Mouse (Mus musculus): ENCODE measurements at regions not wholly inside any gene's neighbourhood (a gene's known extent, or its start where the extent isn't known, plus 50 kb on each side); places are given as distances from the start of the nearest gene placed in this dataset.

GRCm38 (mm10) chr3:54443791-54444190 is 82.9 kb downstream of the Postn start:
- no peak for ATAC-seq (replicated peaks; ENCODE audit: insufficient number of reproducible peaks, low FRiP score, low TSS enrichment, poor library complexity, severe bottlenecking)

- no peak for ATAC-seq (replicated peaks; ENCODE audit: insufficient number of reproducible peaks, low FRiP score, low TSS enrichment, poor library complexity, severe bottlenecking)
Measured at GRCm38 (mm10) chr3:54446889-54447288, 86.0 kb downstream of the Postn start.

GRCm38 (mm10) chr3:54457416-54457815 is 96.5 kb downstream of the Postn start:
- ATAC-seq (replicated peaks; ENCODE audit: insufficient number of reproducible peaks, low FRiP score, low TSS enrichment, poor library complexity, severe bottlenecking), result no peak

GRCm38 (mm10) chr3:54461366-54461765 is 100.5 kb downstream of the Postn start:
- ATAC-seq (replicated peaks; ENCODE audit: insufficient number of reproducible peaks, low FRiP score, low TSS enrichment, poor library complexity, severe bottlenecking), result no peak

DNA sequence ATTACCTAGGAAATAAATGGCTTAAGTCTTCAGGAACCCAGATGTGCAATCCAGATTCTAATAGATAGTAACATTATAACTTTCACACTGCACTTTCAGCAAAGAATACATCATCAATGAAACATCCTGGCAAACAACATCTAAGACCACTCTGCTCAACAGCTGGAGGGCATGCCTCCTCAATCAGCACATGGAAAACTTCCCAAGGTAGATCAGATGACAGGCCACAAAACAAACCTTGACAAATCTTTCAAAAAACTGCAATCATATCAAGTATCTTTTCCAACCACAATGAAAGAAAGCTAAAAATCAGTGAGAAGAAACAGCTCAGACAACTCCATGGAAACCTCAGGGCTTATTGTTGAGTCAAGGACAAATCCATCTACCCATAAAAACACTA is 105.2 kb downstream of the Postn start:
- ATAC-seq (replicated peaks; ENCODE audit: insufficient number of reproducible peaks, low FRiP score, low TSS enrichment, poor library complexity, severe bottlenecking), result no peak

DNA sequence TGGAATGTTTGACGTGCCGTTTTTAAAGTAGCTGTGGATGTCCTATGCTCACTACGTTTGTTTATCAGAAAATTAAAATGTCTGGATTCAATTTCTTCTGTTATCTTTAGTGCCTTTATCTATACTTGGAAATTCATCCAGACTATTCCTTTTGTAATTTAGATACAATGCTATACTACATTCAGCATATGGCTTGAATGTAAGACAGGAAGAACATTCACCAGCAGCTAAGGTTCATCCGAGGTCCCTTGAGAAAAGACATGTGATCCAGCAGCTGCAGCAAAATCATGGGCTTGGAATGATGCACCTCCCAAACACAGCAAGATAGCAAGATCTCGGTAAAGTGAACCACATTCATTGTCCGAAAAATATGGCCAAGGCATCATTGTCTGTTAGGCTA is 113.3 kb downstream of the Postn start:
- no peak for ATAC-seq (replicated peaks; ENCODE audit: insufficient number of reproducible peaks, low FRiP score, low TSS enrichment, poor library complexity, severe bottlenecking)

- no peak for ATAC-seq (replicated peaks; ENCODE audit: insufficient number of reproducible peaks, low FRiP score, low TSS enrichment, poor library complexity, severe bottlenecking)
Measured at GRCm38 (mm10) chr3:54475879-54476278, 115.0 kb downstream of the Postn start.

DNA sequence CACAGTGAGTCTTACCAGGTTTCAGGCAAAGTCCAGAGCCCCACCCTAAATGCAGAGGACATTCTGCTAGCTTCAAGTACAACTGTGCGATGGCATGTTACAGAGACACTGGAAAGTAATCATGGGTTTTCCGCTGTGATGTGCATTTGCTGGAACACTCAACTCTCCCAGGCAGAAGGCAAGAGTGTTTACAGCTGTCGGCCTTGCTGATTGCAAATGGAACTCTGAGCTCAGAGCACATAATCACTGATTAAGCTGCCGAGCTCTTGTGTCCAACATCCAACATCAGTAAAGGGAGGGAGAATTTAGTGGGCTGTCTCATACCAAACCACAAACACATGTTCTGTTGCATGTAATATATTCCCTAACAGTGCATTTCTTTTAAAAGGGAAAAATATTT is 117.1 kb downstream of the Postn start:
- ATAC-seq (replicated peaks; ENCODE audit: insufficient number of reproducible peaks, low FRiP score, low TSS enrichment, poor library complexity, severe bottlenecking), result no peak

DNA sequence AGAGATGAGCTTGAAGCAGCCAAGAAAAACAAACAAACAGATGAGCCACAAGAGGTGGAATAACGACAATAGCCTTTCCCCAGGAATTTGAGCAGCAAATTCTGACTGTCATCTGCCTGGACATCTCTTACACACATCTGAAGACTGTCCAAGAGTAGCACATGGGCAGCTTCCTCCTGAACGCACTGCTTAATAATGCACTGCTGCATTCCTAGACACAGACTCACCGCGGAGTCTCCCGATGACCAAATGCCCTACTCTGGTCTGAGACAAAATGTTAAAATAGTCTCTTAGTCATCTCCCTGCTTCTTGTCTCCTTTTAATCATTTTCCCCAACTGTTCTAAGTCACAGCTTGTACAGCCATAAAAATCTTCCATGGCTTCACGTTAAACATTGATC is 119.3 kb downstream of the Postn start:
- no peak for ATAC-seq (replicated peaks; ENCODE audit: insufficient number of reproducible peaks, low FRiP score, low TSS enrichment, poor library complexity, severe bottlenecking)

GRCm38 (mm10) chr3:54487346-54487745 is 126.4 kb downstream of the Postn start:
- no peak for ATAC-seq (replicated peaks; ENCODE audit: insufficient number of reproducible peaks, low FRiP score, low TSS enrichment, poor library complexity, severe bottlenecking)

GRCm38 (mm10) chr3:54487844-54488243 is 126.9 kb downstream of the Postn start:
- ATAC-seq (replicated peaks; ENCODE audit: insufficient number of reproducible peaks, low FRiP score, low TSS enrichment, poor library complexity, severe bottlenecking), result no peak

DNA sequence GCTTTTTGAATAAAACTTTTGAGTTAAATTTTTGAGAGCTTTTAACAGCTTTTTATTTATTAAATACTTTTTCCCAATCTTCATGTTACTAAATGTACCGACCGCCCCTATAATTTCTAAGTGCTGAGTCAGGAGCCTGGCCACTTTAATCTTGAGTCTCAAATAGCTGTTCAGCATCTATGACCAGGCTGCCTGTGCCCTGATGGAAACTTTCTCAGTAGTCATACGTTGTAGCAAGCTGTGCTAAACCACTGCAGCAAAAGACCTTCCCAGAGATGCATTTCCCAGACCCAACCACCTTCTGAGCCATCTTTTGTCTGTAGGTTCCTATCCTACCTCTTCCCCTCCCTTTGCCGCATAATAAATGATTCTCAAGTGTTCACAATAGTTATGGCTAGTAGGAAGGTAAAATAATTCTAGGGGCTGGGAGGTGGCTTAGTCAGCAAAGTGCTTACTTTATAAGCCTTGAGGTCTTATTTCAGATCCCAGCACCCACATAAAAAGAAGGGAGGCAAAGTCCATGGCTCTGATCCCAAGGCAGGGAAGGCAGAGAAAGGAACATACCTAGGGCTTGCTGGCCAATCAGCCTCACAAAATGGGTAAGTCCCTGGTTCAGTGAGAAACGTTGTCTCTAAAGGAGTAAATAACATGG is 129.5 kb downstream of the Postn start:
- ATAC-seq (replicated peaks; ENCODE audit: insufficient number of reproducible peaks, low FRiP score, low TSS enrichment, poor library complexity, severe bottlenecking), result no peak

DNA sequence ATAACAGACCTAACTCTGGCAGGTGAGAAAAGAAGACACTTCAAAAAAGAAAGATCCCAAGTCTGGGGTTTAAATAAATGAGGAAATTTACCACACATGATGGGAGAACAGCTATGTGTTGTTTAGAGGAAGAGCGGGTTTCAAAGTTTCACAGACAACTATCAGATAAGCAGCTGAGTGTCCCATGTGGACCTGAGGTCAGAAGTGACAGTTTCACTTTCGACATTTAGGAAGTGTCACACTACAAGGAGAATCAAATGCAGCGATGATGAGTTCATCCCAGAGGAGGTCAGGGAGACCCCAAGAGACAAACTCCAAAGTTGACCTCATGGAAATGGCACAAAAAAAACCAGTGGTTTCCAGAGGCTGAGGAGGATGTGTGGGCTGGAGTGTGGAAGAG is 132.7 kb downstream of the Postn start:
- no peak for ATAC-seq (replicated peaks; ENCODE audit: insufficient number of reproducible peaks, low FRiP score, low TSS enrichment, poor library complexity, severe bottlenecking)

- ATAC-seq (replicated peaks; ENCODE audit: insufficient number of reproducible peaks, low FRiP score, low TSS enrichment, poor library complexity, severe bottlenecking), result no peak
Measured at GRCm38 (mm10) chr3:54504997-54505396, 144.1 kb downstream of the Postn start.

DNA sequence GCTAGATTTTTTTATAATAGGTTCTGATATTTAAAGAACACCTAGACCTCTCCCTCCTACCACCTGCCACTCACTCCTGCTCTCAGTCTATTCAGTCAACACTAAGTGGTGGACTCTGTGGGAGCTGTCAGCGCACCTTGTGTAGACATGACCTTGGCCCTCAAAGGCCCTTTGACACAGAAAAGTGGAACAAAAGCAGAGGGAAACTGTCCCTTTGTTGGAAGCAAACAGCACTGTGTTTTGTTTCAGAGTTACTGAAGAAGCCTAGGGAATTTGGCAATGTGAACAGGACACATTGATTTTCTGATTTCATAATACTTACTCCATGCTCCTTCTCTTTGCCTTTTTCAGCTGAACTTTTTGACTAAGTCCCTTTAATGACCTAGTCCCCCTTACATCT is 146.7 kb downstream of the Postn start:
- no peak for ATAC-seq (replicated peaks; ENCODE audit: insufficient number of reproducible peaks, low FRiP score, low TSS enrichment, poor library complexity, severe bottlenecking)

- ATAC-seq (replicated peaks; ENCODE audit: insufficient number of reproducible peaks, low FRiP score, low TSS enrichment, poor library complexity, severe bottlenecking), result no peak
Measured at GRCm38 (mm10) chr3:54508906-54509305, 148.0 kb downstream of the Postn start.

GRCm38 (mm10) chr3:54517251-54517650 is 156.3 kb downstream of the Postn start:
- no peak for ATAC-seq (replicated peaks; ENCODE audit: insufficient number of reproducible peaks, low FRiP score, low TSS enrichment, poor library complexity, severe bottlenecking)

DNA sequence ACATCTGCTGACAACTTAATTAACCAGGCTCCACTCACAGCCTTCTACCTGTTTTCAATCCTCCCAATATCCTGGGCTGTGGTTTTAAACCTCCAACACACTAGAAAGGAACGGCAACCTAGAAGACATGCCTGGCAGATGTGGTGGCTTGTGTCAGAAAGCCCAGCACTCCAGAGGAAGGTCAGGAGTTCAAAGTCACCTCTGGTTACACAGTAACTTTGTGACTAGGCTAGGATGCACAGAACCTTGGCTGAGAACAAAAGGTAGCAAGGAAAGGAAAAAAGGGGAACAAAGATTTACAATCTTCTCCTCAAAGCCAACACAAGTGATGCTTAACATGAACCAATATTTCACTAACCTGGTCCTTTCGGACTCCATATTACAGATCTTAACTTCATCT is 161.8 kb downstream of the Postn start:
- ATAC-seq (replicated peaks; ENCODE audit: insufficient number of reproducible peaks, low FRiP score, low TSS enrichment, poor library complexity, severe bottlenecking), result no peak

DNA sequence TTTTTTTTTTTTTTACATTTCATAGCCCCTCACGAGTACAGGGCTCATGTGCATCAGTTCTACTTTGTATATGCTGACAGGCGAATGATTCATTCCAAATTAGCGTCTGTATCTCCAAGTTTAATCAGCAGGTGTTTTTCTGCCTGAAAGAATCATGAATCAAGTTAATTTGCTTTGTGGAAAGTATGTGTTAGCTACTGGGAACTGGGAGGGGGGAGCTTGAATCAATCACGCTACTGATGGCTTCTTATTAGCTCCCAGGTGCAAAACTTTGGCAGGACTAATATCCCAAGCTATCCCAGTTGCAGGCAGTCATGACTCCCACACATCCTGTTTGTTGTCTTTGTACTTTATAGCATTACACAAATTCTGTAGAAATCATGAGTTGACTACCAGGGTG is 165.7 kb downstream of the Postn start:
- ATAC-seq (replicated peaks; ENCODE audit: insufficient number of reproducible peaks, low FRiP score, low TSS enrichment, poor library complexity, severe bottlenecking), result no peak

DNA sequence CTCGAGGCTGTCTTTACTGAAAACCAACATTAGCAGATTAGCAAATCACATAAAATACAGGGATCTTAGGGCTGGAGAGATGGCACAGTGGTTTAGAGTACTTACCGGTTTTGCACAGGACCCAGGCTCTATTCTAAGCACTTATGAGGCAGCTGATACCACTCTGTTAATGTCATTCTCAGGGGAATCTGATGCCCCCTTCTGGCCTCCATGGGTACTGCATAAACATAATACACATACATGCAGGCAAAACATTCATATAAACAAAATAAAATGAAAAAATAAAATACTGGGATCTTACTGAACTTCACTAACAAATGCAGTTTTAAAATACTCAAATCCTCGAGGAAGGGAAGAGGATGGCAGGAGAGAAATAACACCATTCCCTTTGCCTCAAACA is 164.3 kb upstream of the Supt20 start:
- no peak for ATAC-seq (replicated peaks; ENCODE audit: insufficient number of reproducible peaks, low FRiP score, low TSS enrichment, poor library complexity, severe bottlenecking)

DNA sequence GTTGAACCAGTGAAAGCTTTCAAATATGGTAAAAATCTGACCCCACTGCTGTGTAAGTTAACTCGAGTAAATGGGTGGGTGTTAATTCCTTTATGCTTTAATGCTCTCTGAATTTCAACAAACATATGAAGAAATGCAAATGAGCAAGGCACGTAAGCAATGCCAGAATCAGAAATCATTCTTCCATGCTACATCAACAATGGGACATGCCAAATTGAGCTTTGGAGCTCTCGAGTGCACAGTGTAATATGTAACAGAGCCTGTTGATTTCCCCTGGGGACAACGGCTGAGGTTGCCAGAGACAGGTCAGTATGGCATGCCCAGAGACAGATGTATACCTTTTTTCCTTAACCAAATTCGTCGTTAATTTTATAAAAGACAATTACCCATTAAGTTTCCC is 162.4 kb upstream of the Supt20 start:
- ATAC-seq (replicated peaks; ENCODE audit: insufficient number of reproducible peaks, low FRiP score, low TSS enrichment, poor library complexity, severe bottlenecking), result no peak

Measured in monocyte, adult 5-6 weeks (primary cell).